Comparison of ENCODE assay signal across 15 mouse cellular contexts in genomic region chr2:162772520-162772919, GRCm38 (mm10).
A peak's percentile ranks its signal among the peaks of the same experiment; 100 is the strongest.
DNase-seq lines count a peak whose midpoint lies in the region.
"Had no signal": no experiment of that assay in that cellular context is flagged by ENCODE, and none has a peak within 500 bp of the region (broad histone marks: within the 10 kb centered on the region; RNA-seq: fewer than 3 reads in every experiment).

No protein-coding gene starts in this region.

- H3K27me3 ChIP-seq in heart, embryonic 10.5 days (ENCODE audit: insufficient read depth, poor library complexity, severe bottlenecking), result no peaks in the 10 kb centered on the region

- no peak overlapping the region for H3K4me3 ChIP-seq in heart, embryonic 10.5 days

- H3K27ac ChIP-seq in heart, embryonic 10.5 days, result no peak overlapping the region

- peak; percentile 66 for DNase-seq in heart, adult 11 months
- DNase-seq in heart, adult 18-20 months, result no peak
- peak; percentile 61 for DNase-seq in heart, embryonic 10.5 days (ENCODE audit: low spot score)
- DNase-seq in heart, postnatal 14 days, result no peak
- DNase-seq: adrenal gland, adult 2 months; adrenal gland, adult 8-10 months; adrenal gland, postnatal 10 days; adrenal gland, postnatal 14 days; adrenal gland, postnatal 25 days; adrenal gland, postnatal 36 days; B cell, adult 2 months; cerebellum, adult 11 months; cerebellum, adult 11-12 months; cerebellum, adult 18-20 months had no signal

- intact Hi-C loops in heart, postnatal 14 days (cut with DNase I), result no loop called here

- WGBS in heart, embryonic 10.5 days, result 83% methylated on average over 5 of the region's 5 CpGs

- H3K4me1 ChIP-seq in heart, embryonic 10.5 days, result no peaks in the 10 kb centered on the region

- no peaks in the 10 kb centered on the region for H3K36me3 ChIP-seq in heart, embryonic 10.5 days
- H3K36me3 ChIP-seq: G1E had no signal

- no peaks in the 10 kb centered on the region for H3K9me3 ChIP-seq in heart, embryonic 10.5 days

Comparison
In these comparisons a context has a peak if more than half of its experiments do, and no peak if none do; other contexts are left out.
1. DNase-seq: peak in heart, adult 11 months (single experiment) and heart, embryonic 10.5 days (single experiment); none in heart, adult 18-20 months (0 of 2) and heart, postnatal 14 days (0 of 2).